Mouse (Mus musculus) adrenal gland, adult 2 months (tissue): ENCODE results near the gene Mettl25. TPM values are rescaled to one million over a fixed set of nuclear protein-coding genes. Genes with fewer than 3 reads are reported as not detected.

ENCODE experiments used
- DNase-seq: peaks from one replicate; pipeline ENCODE4 v3.0.0; 2021
- polyA plus RNA-seq: library from polyadenylated mRNA; depleted of rRNA; stranded (reverse); fragments of >200 nt; gene quantifications from 2 replicates; pipeline ENCODE4 v1.2.3, GENCODE M21; 2012; rRNA removed
- total RNA-seq, 2 experiments: library from RNA; stranded (reverse); gene quantifications; 2 replicates each; pipeline ENCODE4 v1.2.3; 2021

Mettl25 gene
- total and polyA plus RNA-seq, 3 experiments: 6.1 to 7.4 (median 6.5) TPM

- DNase-seq: no peak
Observed at GRCm38 (mm10) chr10:105753831-105754605, 87.2 kb downstream of the Mettl25 start.

- no peak for DNase-seq
Observed at GRCm38 (mm10) chr10:105746019-105746418, 95.2 kb downstream of the Mettl25 start.

DNA sequence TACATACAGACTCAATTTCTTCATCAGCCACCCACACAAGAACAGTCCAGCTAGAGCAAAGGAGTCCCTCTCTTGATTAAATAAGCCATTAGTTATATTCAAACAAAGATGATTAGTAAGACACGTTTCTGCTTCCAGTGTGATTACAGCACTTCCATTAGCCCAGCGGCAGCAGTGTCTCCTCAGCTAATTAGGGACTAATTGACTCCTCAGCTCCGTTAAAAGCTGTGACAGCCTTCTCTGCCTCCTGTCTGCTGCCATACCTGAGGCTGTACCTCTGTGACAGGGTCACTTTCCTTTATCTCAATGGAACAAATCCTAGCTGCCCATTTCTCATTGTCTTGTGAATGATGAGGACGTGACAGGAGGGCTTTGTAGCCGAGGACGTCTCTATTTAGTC lies 99.4 kb downstream of the Mettl25 start:
- DNase-seq: no peak

DNA sequence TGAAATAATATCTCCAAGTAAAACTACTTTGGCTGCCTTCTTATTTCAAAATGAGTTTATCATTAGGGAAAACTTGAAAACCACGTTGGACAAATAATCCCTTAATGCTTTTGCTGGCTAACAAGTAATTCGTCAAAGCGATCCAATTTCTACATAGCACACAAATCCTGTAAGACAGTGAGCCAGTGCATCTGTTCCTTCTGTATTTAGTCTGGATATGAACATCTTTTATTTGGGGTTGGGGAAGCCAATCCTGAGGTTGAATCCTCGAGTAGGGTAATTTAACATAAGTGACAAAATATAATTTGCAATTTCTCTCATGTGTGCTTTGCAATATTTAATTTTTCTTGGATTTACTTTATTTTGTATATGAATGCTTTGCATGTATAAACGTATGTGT lies 102.2 kb downstream of the Mettl25 start:
- no peak for DNase-seq

GRCm38 (mm10) chr10:105727798-105728197 lies 113.4 kb downstream of the Mettl25 start:
- DNase-seq: no peak

DNA sequence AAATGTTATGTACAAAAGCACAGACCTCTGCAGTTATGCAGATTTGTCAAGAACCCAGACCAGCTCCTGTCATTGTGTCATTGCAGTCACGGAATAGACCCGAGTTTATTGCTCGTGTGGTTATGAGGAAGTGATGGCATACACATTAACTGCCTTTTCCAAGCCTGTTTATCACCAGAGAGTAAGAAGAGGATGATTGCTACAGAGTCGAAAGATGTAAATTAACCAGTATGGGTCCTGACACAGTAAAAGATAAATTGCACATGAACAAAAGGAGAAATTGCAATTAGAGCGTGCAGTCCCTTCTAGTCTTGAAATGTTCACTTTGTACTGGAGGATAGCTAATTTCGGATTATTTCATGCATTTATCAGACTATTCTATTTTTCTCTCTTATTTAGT lies 113.8 kb downstream of the Mettl25 start:
- DNase-seq: no peak

DNA sequence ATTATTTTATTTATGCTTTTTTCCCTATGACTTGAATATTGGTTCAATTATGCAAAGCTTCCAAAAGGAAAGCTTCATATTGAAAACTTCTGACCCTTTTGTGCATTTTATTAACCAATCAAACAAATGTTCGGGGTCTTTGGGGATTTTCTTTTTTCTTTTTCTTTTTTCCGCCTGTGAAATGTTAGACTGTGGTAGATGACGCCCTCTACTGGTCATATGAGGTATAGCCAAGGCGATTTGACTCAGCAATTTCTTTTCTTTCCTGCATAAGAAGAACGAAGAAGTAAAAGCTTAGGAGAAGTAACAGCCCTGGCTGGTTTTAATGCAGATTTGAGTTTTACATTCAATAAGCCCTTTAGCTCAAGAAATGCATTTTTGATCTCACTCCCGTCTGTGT lies 126.3 kb downstream of the Mettl25 start:
- DNase-seq: no peak

DNA sequence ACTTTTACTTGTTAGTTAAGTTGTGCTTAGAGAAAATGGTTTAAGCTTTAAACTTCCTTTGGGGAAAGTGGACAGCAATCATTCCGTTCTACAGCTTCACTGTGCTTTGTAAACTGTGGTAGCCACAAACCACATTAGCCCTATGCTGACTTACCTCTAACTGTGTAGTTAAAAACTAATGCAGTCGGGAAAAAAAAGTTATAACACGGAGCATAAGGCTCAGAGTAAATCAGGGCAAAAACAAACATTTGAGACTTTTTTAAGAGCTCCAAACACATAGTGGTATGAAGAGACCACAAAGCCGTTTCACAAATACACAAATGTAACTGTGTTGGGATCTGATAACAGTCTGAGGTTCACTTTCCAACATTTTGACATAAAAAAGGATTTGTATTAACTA lies 126.8 kb downstream of the Mettl25 start:
- DNase-seq: no peak

- no peak for DNase-seq
Observed at GRCm38 (mm10) chr10:105713222-105713621, 128.0 kb downstream of the Mettl25 start.

Other genes with a start within 250 kb of the Mettl25 start
- gene Ccdc59, start 313 bp downstream of the Mettl25 start, total RNA-seq: 10 to 100 TPM; 17.5 to 18.4 TPM
- 3.9 and 5.6 TPM in 2 replicates for gene Ccdc59, start 313 bp downstream of the Mettl25 start, polyA plus RNA-seq